Mouse (Mus musculus) embryonic fibroblast, embryonic 13.5 days (primary cell): ENCODE measurements around the gene Vkorc1l1. TPM values are rescaled to one million over a fixed set of nuclear protein-coding genes. Genes with fewer than 3 reads are reported as not detected.
"Not testable (repeated sequence)": the region's sequence is repeated elsewhere in the genome, so short reads cannot be mapped to it uniquely, and the experiment has no call there.

Source experiments
- H3K27ac ChIP-seq: 2 replicates; pipeline ENCODE4 v1.5.1; 2012; ENCODE audit warnings: low read length, control low read depth, inconsistent platforms; ENCODE audit not compliant: insufficient read depth
- H3K4me1 ChIP-seq: 2 replicates; pipeline ENCODE4 v1.6.1; 2011; ENCODE audit warnings: low read length; ENCODE audit not compliant: control insufficient read depth, insufficient read depth
- H3K4me3 ChIP-seq: 2 replicates; pipeline ENCODE4 v1.5.1; 2011; ENCODE audit warnings: mild to moderate bottlenecking, control low read depth, low read length; ENCODE audit not compliant: insufficient read depth
- CTCF ChIP-seq: IDR thresholded peaks from 2 replicates; pipeline ENCODE4 v1.5.1; 2011; ENCODE audit warnings: mild to moderate bottlenecking, control low read depth, low read length, moderate library complexity, borderline replicate concordance; ENCODE audit not compliant: insufficient read depth
- POLR2A ChIP-seq: IDR thresholded peaks from 2 replicates; pipeline ENCODE4 v1.6.1; 2011; ENCODE audit warnings: low read depth, mild to moderate bottlenecking, control low read depth, low read length, moderate library complexity
- polyA plus RNA-seq: library from polyadenylated mRNA; stranded (reverse); fragments of >200 nt; gene quantifications from 2 replicates; pipeline ENCODE4 v1.2.4, GENCODE M21; 2011; ENCODE audit warnings: low read depth; ENCODE audit not compliant: missing spikeins, insufficient read length

Gene Vkorc1l1
- polyA plus RNA-seq, 1 experiment, result 54.4 TPM

- Histone ChIP-seq H3K27ac (peak overlapping the region; percentile 34), H3K4me1 (no peaks in the 10 kb centered on the region; the same call in 1 of the 2 replicates), H3K4me3 (peak overlapping the region; percentile 47)
- TF ChIP-seq CTCF (no peak), POLR2A (peak; percentile 72)
Observed at GRCm38 (mm10) chr5:129940736-129941494, 855 bp upstream of the Vkorc1l1 start.

- peak overlapping the region; percentile 100 for H3K4me3 ChIP-seq
- H3K4me1 ChIP-seq, result not testable (repeated sequence)
- H3K27ac ChIP-seq, result peak overlapping the region; percentile 12; the same call in 1 of the 2 replicates
Observed at GRCm38 (mm10) chr5:129942073-129942939, 536 bp downstream of the Vkorc1l1 start.

- no peak for TF ChIP-seq POLR2A
- no peak for TF ChIP-seq CTCF
- no peaks in the 10 kb centered on the region; the same call in 1 of the 2 replicates for H3K4me1 ChIP-seq
- H3K27ac ChIP-seq, result no peak overlapping the region
- no peak overlapping the region for H3K4me3 ChIP-seq
Observed at GRCm38 (mm10) chr5:129943402-129943801, 1.6 kb downstream of the Vkorc1l1 start.

GRCm38 (mm10) chr5:129947528-129948033 is 5.8 kb downstream of the Vkorc1l1 start:
- Histone ChIP-seq H3K4me1 (no peaks in the 10 kb centered on the region; the same call in 1 of the 2 replicates), H3K4me3 (no peak overlapping the region), H3K27ac (no peak overlapping the region)
- TF ChIP-seq POLR2A, result no peak
- TF ChIP-seq CTCF, result no peak

GRCm38 (mm10) chr5:129952143-129952542 is 10.4 kb downstream of the Vkorc1l1 start:
- TF ChIP-seq CTCF, result no peak
- TF ChIP-seq POLR2A, result no peak

GRCm38 (mm10) chr5:129954473-129955254 is 12.9 kb downstream of the Vkorc1l1 start:
- Histone ChIP-seq H3K27ac (no peak overlapping the region), H3K4me3 (no peak overlapping the region), H3K4me1 (no peaks in the 10 kb centered on the region)
- no peak for TF ChIP-seq CTCF
- no peak for TF ChIP-seq POLR2A

More at GRCm38 (mm10) chr5:129952143-129952542, 10.4 kb downstream of the Vkorc1l1 start:
- H3K4me1 ChIP-seq, result no peaks in the 10 kb centered on the region
- H3K27ac ChIP-seq, result no peak overlapping the region
- no peak overlapping the region for H3K4me3 ChIP-seq

- H3K27ac ChIP-seq, result no peak overlapping the region
- no peaks in the 10 kb centered on the region for H3K4me1 ChIP-seq
- no peak overlapping the region for H3K4me3 ChIP-seq
- TF ChIP-seq POLR2A, result no peak
- no peak for TF ChIP-seq CTCF
Observed at GRCm38 (mm10) chr5:129955792-129956191, 14.0 kb downstream of the Vkorc1l1 start.

- Histone ChIP-seq H3K27ac (no peak overlapping the region), H3K4me1 (no peaks in the 10 kb centered on the region)
Observed at GRCm38 (mm10) chr5:129963224-129963623, 21.5 kb downstream of the Vkorc1l1 start.

GRCm38 (mm10) chr5:129966448-129966847 is 24.7 kb downstream of the Vkorc1l1 start:
- no peak for TF ChIP-seq POLR2A
- TF ChIP-seq CTCF, result no peak
- Histone ChIP-seq H3K4me1 (no peaks in the 10 kb centered on the region), H3K4me3 (no peak overlapping the region), H3K27ac (no peak overlapping the region)

More at GRCm38 (mm10) chr5:129963224-129963623, 21.5 kb downstream of the Vkorc1l1 start:
- TF ChIP-seq CTCF (no peak), POLR2A (no peak)
- H3K4me3 ChIP-seq, result no peak overlapping the region
